Mouse (Mus musculus) ES-E14 (cell line): ENCODE measurements around the gene Gm49395.

Experiments
- CHD2 ChIP-seq: IDR thresholded peaks from 2 replicates; pipeline ENCODE4 v1.6.1; 2014; ENCODE audit warnings: mild to moderate bottlenecking, low read depth, low read length, inconsistent platforms
- ZC3H11A ChIP-seq: IDR thresholded peaks from 2 replicates; pipeline ENCODE4 v1.6.1; 2012; ENCODE audit warnings: low read depth, mild to moderate bottlenecking, inconsistent platforms, low read length, borderline replicate concordance

DNA sequence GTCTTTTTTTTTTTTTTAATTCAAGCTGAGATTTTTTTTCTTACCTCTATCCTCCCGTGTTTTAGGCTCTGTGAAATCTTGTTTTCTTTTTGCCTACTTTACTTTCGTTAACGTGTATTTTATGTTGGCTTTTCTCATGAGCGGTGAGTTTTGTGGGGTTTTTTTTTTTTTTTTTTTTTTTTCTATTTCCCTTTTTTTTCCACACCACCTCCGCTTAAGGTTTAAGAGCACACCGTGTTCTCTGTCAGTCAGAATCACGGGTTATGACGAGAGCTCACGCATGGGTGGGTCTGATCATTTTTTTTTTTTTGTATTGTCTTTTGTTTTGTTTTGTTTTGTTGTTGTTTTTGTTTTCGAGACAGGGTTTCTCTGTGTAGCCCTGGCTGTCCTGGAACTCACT, 103.6 kb downstream of the Gm49395 start:
- TF ChIP-seq CHD2 (no peak), ZC3H11A (no peak)
